Mouse (Mus musculus) heart, embryonic 13.5 days (tissue): ENCODE data around the gene Hist1h4n. TPM values are rescaled to one million over a fixed set of nuclear protein-coding genes. Genes with fewer than 3 reads are reported as not detected.
"Not testable (repeated sequence)": the region's sequence is repeated elsewhere in the genome, so short reads cannot be mapped to it uniquely, and the experiment has no call there.

Source experiments
- ATAC-seq: fragments of 200-750 bp; cut with Nextera tagmentation; 2 replicates; pipeline ENCODE4 v1.8.0; 2017; ENCODE audit warnings: moderate TSS enrichment; ENCODE audit not compliant: insufficient number of reproducible peaks, low FRiP score, low TSS enrichment; ENCODE audit errors: extremely low read depth
- H3K27ac ChIP-seq: fragments of 300-500 bp; sonication (generic); replicated peaks from 2 replicates; pipeline ENCODE4 v1.5.1; 2015; ENCODE audit warnings: moderate library complexity, mild to moderate bottlenecking, inconsistent platforms
- H3K27me3 ChIP-seq: fragments of 300-500 bp; sonication (generic); replicated peaks from 2 replicates; pipeline ENCODE4 v1.6.1; 2015; ENCODE audit warnings: mild to moderate bottlenecking, inconsistent platforms
- H3K36me3 ChIP-seq: fragments of 300-500 bp; sonication (generic); 2 replicates; pipeline ENCODE4 v1.6.1; 2015; ENCODE audit warnings: mild to moderate bottlenecking, inconsistent platforms
- H3K4me1 ChIP-seq: fragments of 300-500 bp; sonication (generic); 2 replicates; pipeline ENCODE4 v1.6.1; 2015; ENCODE audit warnings: inconsistent platforms
- H3K4me2 ChIP-seq: fragments of 300-500 bp; sonication (generic); 2 replicates; pipeline ENCODE4 v1.6.1; 2015; ENCODE audit warnings: inconsistent platforms, mild to moderate bottlenecking, moderate library complexity
- H3K4me3 ChIP-seq: fragments of 300-500 bp; sonication (generic); 2 replicates; pipeline ENCODE4 v1.5.1; 2015; ENCODE audit warnings: moderate library complexity, mild to moderate bottlenecking, inconsistent platforms
- H3K9ac ChIP-seq: fragments of 300-500 bp; sonication (generic); 2 replicates; pipeline ENCODE4 v1.6.1; 2015; ENCODE audit warnings: inconsistent platforms, mild to moderate bottlenecking, moderate library complexity
- H3K9me3 ChIP-seq: fragments of 300-500 bp; sonication (generic); 2 replicates; pipeline ENCODE4 v1.6.1; 2016; ENCODE audit warnings: inconsistent platforms
- WGBS: fragments of 180-500 bp; shearing (Covaris S2); methylation state at CpG from one replicate; pipeline ENCODE4 v1.1.7; 2015; ENCODE audit warnings: mixed read lengths; 5-methylcytosine and 5-hydroxymethylcytosine counted together
- polyA plus RNA-seq: library from polyadenylated mRNA; unstranded; fragments of >200 nt; fragmentation: Nextera tagmentation; extraction: Ambion mirVana; gene quantifications from 2 replicates; pipeline ENCODE4 v1.2.1, GENCODE M21; 2015

Gene Hist1h4n
- polyA plus RNA-seq, 1 experiment from 2014 or later: 11.2 TPM

- Histone ChIP-seq H3K4me3 (peak overlapping the region; percentile 42), H3K9me3 (no peaks in the 10 kb centered on the region), H3K9ac (peak overlapping the region; percentile 82), H3K4me1 (peaks cover 25% of the 10 kb centered on the region), H3K36me3 (no peaks in the 10 kb centered on the region), H3K27me3 (no peaks in the 10 kb centered on the region), H3K4me2 (peak overlapping the region; percentile 72), H3K27ac (peak overlapping the region; percentile 42; the same call in 1 of the 2 replicates)
- WGBS: 6% methylated on average over 18 of the region's 18 CpGs
- no peak for ATAC-seq
Observed at GRCm38 (mm10) chr13:21790601-21791283, 41.3 kb downstream of the Hist1h4n start.

GRCm38 (mm10) chr13:21789925-21790324 is 42.1 kb downstream of the Hist1h4n start:
- Histone ChIP-seq H3K9me3 (no peaks in the 10 kb centered on the region), H3K9ac (no peak overlapping the region), H3K4me1 (peaks cover 28% of the 10 kb centered on the region), H3K27ac (no peak overlapping the region), H3K4me2 (no peak overlapping the region), H3K4me3 (no peak overlapping the region), H3K36me3 (no peaks in the 10 kb centered on the region), H3K27me3 (no peaks in the 10 kb centered on the region)
- 45% methylated on average over 6 of the region's 6 CpGs for WGBS
- ATAC-seq: no peak

GRCm38 (mm10) chr13:21787760-21788593 is 44.0 kb downstream of the Hist1h4n start:
- peak overlapping the region; percentile 74 for H3K9ac ChIP-seq
- ATAC-seq: no peak

GRCm38 (mm10) chr13:21786899-21787629 is 44.9 kb downstream of the Hist1h4n start, which contains the start of the genes Hist1h2an and Hist1h2bp:
Hist1h2an (minus strand) TSS chr13:21787218.
Hist1h2bp (plus strand) TSS chr13:21787461.
- H3K4me2 ChIP-seq: peak within 1 kb of the TSS; percentile 69
- peak within 1 kb of the TSS; percentile 49 for H3K4me3 ChIP-seq
- not testable (repeated sequence) for H3K36me3 ChIP-seq, H3K9me3 ChIP-seq, H3K27me3 ChIP-seq
- peak within 1 kb of the TSS; percentile 86 for H3K27ac ChIP-seq
- peak within 1 kb of the TSS; percentile 78 for H3K9ac ChIP-seq
- WGBS: under 1% methylated on average over 43 of the region's 63 CpGs
- peak; percentile 83 for ATAC-seq
- peaks cover 44% of the 10 kb centered on the region for H3K4me1 ChIP-seq

More at GRCm38 (mm10) chr13:21787760-21788593, 44.0 kb downstream of the Hist1h4n start:
- Histone ChIP-seq H3K4me3 (peak overlapping the region; percentile 49), H3K4me2 (peak overlapping the region; percentile 69), H3K27me3 (no peaks in the 10 kb centered on the region), H3K4me1 (peaks cover 37% of the 10 kb centered on the region), H3K9me3 (no peaks in the 10 kb centered on the region), H3K27ac (peak overlapping the region; percentile 80), H3K36me3 (no peaks in the 10 kb centered on the region)
- 34% methylated on average over 11 of the region's 21 CpGs for WGBS

GRCm38 (mm10) chr13:21786189-21786898 is 45.7 kb downstream of the Hist1h4n start:
- Histone ChIP-seq H3K4me2 (peak overlapping the region; percentile 69), H3K4me1 (peaks cover 45% of the 10 kb centered on the region), H3K4me3 (peak overlapping the region; percentile 49), H3K36me3 (no peaks in the 10 kb centered on the region), H3K9ac (peak overlapping the region; percentile 78), H3K9me3 (no peaks in the 10 kb centered on the region), H3K27me3 (no peaks in the 10 kb centered on the region), H3K27ac (peak overlapping the region; percentile 86)
- ATAC-seq: no peak
- WGBS: 10% methylated on average over 8 of the region's 8 CpGs

- Histone ChIP-seq H3K27ac (peak overlapping the region; percentile 87), H3K36me3 (no peaks in the 10 kb centered on the region), H3K4me3 (peak overlapping the region; percentile 55; the same call in 1 of the 2 replicates), H3K9ac (peak overlapping the region; percentile 74), H3K4me1 (peaks cover 52% of the 10 kb centered on the region), H3K27me3 (no peaks in the 10 kb centered on the region), H3K4me2 (peak overlapping the region; percentile 79), H3K9me3 (no peaks in the 10 kb centered on the region)
- WGBS: 43% methylated on average over 6 of the region's 6 CpGs
- no peak for ATAC-seq
Observed at GRCm38 (mm10) chr13:21784311-21784710, 47.7 kb downstream of the Hist1h4n start.

- Histone ChIP-seq H3K9me3 (no peaks in the 10 kb centered on the region), H3K4me3 (peak overlapping the region; percentile 55), H3K9ac (peak overlapping the region; percentile 74), H3K27me3 (no peaks in the 10 kb centered on the region), H3K27ac (peak overlapping the region; percentile 87), H3K36me3 (no peaks in the 10 kb centered on the region), H3K4me2 (peak overlapping the region; percentile 79), H3K4me1 (peaks cover 52% of the 10 kb centered on the region)
- WGBS: 2% methylated on average over 9 of the region's 9 CpGs
- no peak for ATAC-seq
Observed at GRCm38 (mm10) chr13:21783734-21784161, 48.2 kb downstream of the Hist1h4n start.

GRCm38 (mm10) chr13:21783255-21783617 is 48.8 kb downstream of the Hist1h4n start, which contains the start of gene Hist1h3i:
Hist1h3i (minus strand) TSS chr13:21783370.
- peak; percentile 59 for ATAC-seq
- no peaks in the 10 kb centered on the region for H3K27me3 ChIP-seq
- peak within 1 kb of the TSS; percentile 79 for H3K4me2 ChIP-seq
- no peaks in the 10 kb centered on the region for H3K36me3 ChIP-seq
- peak within 1 kb of the TSS; percentile 87 for H3K9ac ChIP-seq
- no peaks in the 10 kb centered on the region for H3K9me3 ChIP-seq
- under 1% methylated on average over 11 of the region's 20 CpGs for WGBS
- H3K4me1 ChIP-seq: peaks cover 49% of the 10 kb centered on the region
- peak within 1 kb of the TSS; percentile 87 for H3K27ac ChIP-seq
- H3K4me3 ChIP-seq: peak within 1 kb of the TSS; percentile 55

- H3K36me3 ChIP-seq, H3K27me3 ChIP-seq, H3K9me3 ChIP-seq, ATAC-seq: not testable (repeated sequence)
- H3K4me3 ChIP-seq: peak overlapping the region; percentile 55
- H3K4me1 ChIP-seq: peaks cover 49% of the 10 kb centered on the region
- peak overlapping the region; percentile 87 for H3K9ac ChIP-seq
- WGBS: 3% methylated on average over 14 of the region's 35 CpGs
- H3K4me2 ChIP-seq: peak overlapping the region; percentile 79
- peak overlapping the region; percentile 87 for H3K27ac ChIP-seq
Observed at GRCm38 (mm10) chr13:21782361-21783254, 49.4 kb downstream of the Hist1h4n start.
